Comparison of ENCODE assay signal across 8 mouse cellular contexts in the genomic region with DNA sequence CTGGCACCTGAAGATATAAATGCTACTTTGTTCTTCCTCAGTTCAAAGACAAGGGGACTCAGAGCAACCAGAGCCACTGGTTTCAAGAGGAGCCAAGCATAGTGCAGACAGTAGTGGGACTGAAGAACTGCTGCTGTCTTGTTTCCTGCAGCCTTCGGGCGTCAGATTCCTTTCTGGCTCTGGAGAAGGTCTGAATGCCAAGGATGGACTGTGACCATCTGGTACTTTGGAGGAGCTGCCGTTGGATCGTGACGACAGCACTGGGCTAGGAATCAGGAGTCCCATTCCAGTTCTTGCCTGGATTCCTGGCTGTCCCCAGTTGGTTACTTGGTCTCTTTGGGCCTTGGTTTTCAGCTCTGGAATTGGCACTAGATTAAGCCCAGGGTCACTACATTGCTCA. TPM values are rescaled to one million over a fixed set of nuclear protein-coding genes. Genes with fewer than 3 reads are reported as not detected.
DNase-seq lines count a peak whose midpoint lies in the region; ATAC-seq and TF ChIP-seq lines count a peak whose summit lies in the region.
"Had no signal": no experiment of that assay in that cellular context is flagged by ENCODE, and none has a peak within 500 bp of the region (broad histone marks: within the 10 kb centered on the region; RNA-seq: fewer than 3 reads in every experiment).

No protein-coding gene starts in this region.

- H3K4me3 ChIP-seq in midbrain, embryonic 11.5 days (ENCODE audit: low read depth, low read length): no peak overlapping the region
- no peak overlapping the region for H3K4me3 ChIP-seq in midbrain, embryonic 16.5 days (ENCODE audit: low read depth, low read length)
- H3K4me3 ChIP-seq in heart, postnatal 0 days (ENCODE audit: low read depth, low read length): no peak overlapping the region
- H3K4me3 ChIP-seq in myocyte: no peak overlapping the region
- H3K4me3 ChIP-seq: limb, embryonic 15.5 days had no signal

- ATAC-seq in midbrain, embryonic 11.5 days (ENCODE audit: low FRiP score): no peak
- no peak for ATAC-seq in midbrain, embryonic 16.5 days
- ATAC-seq in heart, postnatal 0 days (ENCODE audit: insufficient read depth, low read depth): peak; percentile 64
- ATAC-seq in monocyte, adult 5-6 weeks (replicated peaks; ENCODE audit: insufficient number of reproducible peaks, low FRiP score, low TSS enrichment, poor library complexity, severe bottlenecking): no peak

- DNase-seq in midbrain, embryonic 11.5 days (ENCODE audit: low spot score, missing footprints): peak; percentile 60
- peak; percentile 96 to 98 for DNase-seq in cerebellum, postnatal 14 days
- DNase-seq in heart, postnatal 0 days (ENCODE audit: low spot score): peak; percentile 58
- DNase-seq in thymus, adult 18-20 months: no peak

- TF ChIP-seq CTCF in heart, postnatal 0 days (IDR thresholded peaks at IDR 0.05; ENCODE audit: low read depth): no peak

- no peaks in the 10 kb centered on the region for H3K36me3 ChIP-seq in midbrain, embryonic 11.5 days (ENCODE audit: control insufficient read depth, insufficient read depth, low read length)
- H3K36me3 ChIP-seq in midbrain, embryonic 16.5 days (ENCODE audit: control insufficient read depth, insufficient read depth, low read length): no peaks in the 10 kb centered on the region
- H3K36me3 ChIP-seq in heart, postnatal 0 days (replicated peaks; ENCODE audit: control insufficient read depth, insufficient read depth, low read length): no peaks in the 10 kb centered on the region
- no peaks in the 10 kb centered on the region for H3K36me3 ChIP-seq in myocyte (ENCODE audit: control insufficient read depth, insufficient read depth)
- H3K36me3 ChIP-seq: limb, embryonic 15.5 days had no signal

- no peak overlapping the region for H3K27ac ChIP-seq in midbrain, embryonic 11.5 days (ENCODE audit: low read depth, low read length)
- no peak overlapping the region for H3K27ac ChIP-seq in midbrain, embryonic 16.5 days (ENCODE audit: low read length)
- peak overlapping the region; percentile 44 for H3K27ac ChIP-seq in heart, postnatal 0 days (ENCODE audit: low read depth)
- H3K27ac ChIP-seq: limb, embryonic 15.5 days had no signal

- TF ChIP-seq EP300 in heart, postnatal 0 days (IDR thresholded peaks at IDR 0.05; ENCODE audit: low read depth): no peak

- no peaks in the 10 kb centered on the region for H3K27me3 ChIP-seq in midbrain, embryonic 11.5 days (ENCODE audit: control insufficient read depth, insufficient read depth, low read length)
- no peaks in the 10 kb centered on the region for H3K27me3 ChIP-seq in midbrain, embryonic 16.5 days (ENCODE audit: control insufficient read depth, insufficient read depth, low read depth, low read length)
- H3K27me3 ChIP-seq in heart, postnatal 0 days (ENCODE audit: control insufficient read depth, insufficient read depth, low read length): no peaks in the 10 kb centered on the region
- H3K27me3 ChIP-seq in myocyte (ENCODE audit: control insufficient read depth, insufficient read depth, insufficient read length): no peaks in the 10 kb centered on the region
- H3K27me3 ChIP-seq: limb, embryonic 15.5 days had no signal

- WGBS in midbrain, embryonic 11.5 days: 87% methylated on average over 5 of the region's 5 CpGs
- 77% methylated on average over 5 of the region's 5 CpGs for WGBS in midbrain, embryonic 16.5 days
- WGBS in heart, postnatal 0 days: 28% methylated on average over 5 of the region's 5 CpGs

- H3K4me1 ChIP-seq in midbrain, embryonic 11.5 days (ENCODE audit: control insufficient read depth, insufficient read depth, low read length): no peaks in the 10 kb centered on the region
- H3K4me1 ChIP-seq in midbrain, embryonic 16.5 days (ENCODE audit: control insufficient read depth, insufficient read depth, low read length): no peaks in the 10 kb centered on the region
- H3K4me1 ChIP-seq in heart, postnatal 0 days (ENCODE audit: control insufficient read depth, insufficient read depth): peaks cover 7% of the 10 kb centered on the region
- H3K4me1 ChIP-seq: limb, embryonic 15.5 days had no signal

- no peak overlapping the region for H3K4me2 ChIP-seq in midbrain, embryonic 11.5 days
- H3K4me2 ChIP-seq in midbrain, embryonic 16.5 days (ENCODE audit: low read length): no peak overlapping the region
- no peak overlapping the region for H3K4me2 ChIP-seq in heart, postnatal 0 days (ENCODE audit: low read depth, low read length)
- peak overlapping the region; percentile 4 for H3K4me2 ChIP-seq in myocyte (ENCODE audit: low read depth)
- H3K4me2 ChIP-seq: limb, embryonic 15.5 days had no signal

- no peaks in the 10 kb centered on the region for H3K9me3 ChIP-seq in midbrain, embryonic 11.5 days (ENCODE audit: control insufficient read depth, low read length)
- H3K9me3 ChIP-seq in midbrain, embryonic 16.5 days (replicated peaks; ENCODE audit: control insufficient read depth, low read length, poor library complexity, severe bottlenecking): no peaks in the 10 kb centered on the region
- H3K9me3 ChIP-seq in heart, postnatal 0 days (replicated peaks; ENCODE audit: control insufficient read depth, low read length): no peaks in the 10 kb centered on the region
- H3K9me3 ChIP-seq: limb, embryonic 15.5 days had no signal

- no peak overlapping the region for H3ac ChIP-seq in myocyte (ENCODE audit: control insufficient read depth, insufficient read length)

- no peak overlapping the region for H3K9ac ChIP-seq in midbrain, embryonic 11.5 days (ENCODE audit: low read length)
- H3K9ac ChIP-seq in midbrain, embryonic 16.5 days (ENCODE audit: low read depth, low read length): no peak overlapping the region
- H3K9ac ChIP-seq in heart, postnatal 0 days (replicated peaks; ENCODE audit: low read depth, low read length): no peak overlapping the region
- H3K9ac ChIP-seq: limb, embryonic 15.5 days had no signal

- TF ChIP-seq POLR2A in myocyte (IDR thresholded peaks at IDR 0.05; ENCODE audit: insufficient read length, low read depth): no peak

- H3K79me2 ChIP-seq in myocyte (ENCODE audit: control insufficient read depth, insufficient read depth): no peaks in the 10 kb centered on the region

TF ChIP-seq in myocyte, 11 proteins besides CTCF, POLR2A, EP300 and RAD21:
- no peak for TF ChIP-seq POLR2AphosphoS2 (IDR thresholded peaks at IDR 0.05; ENCODE audit: insufficient read length, low read depth)
- TF ChIP-seq MYOG (IDR thresholded peaks at IDR 0.05; ENCODE audit: control insufficient read depth in 1 of 3, insufficient read depth in 1 of 3, insufficient read length in 2 of 3, low read depth in 2 of 3): no peak
- no peak for TF ChIP-seq REST (IDR thresholded peaks at IDR 0.05; ENCODE audit: insufficient read depth, insufficient read length)
- TF ChIP-seq MAX (IDR thresholded peaks at IDR 0.05; ENCODE audit: low read depth): no peak
- no peak for TF ChIP-seq CEBPB (IDR thresholded peaks at IDR 0.05; ENCODE audit: insufficient read depth, poor library complexity, severe bottlenecking)
- no peak for TF ChIP-seq SRF (IDR thresholded peaks at IDR 0.05; ENCODE audit: control insufficient read depth, insufficient read length, low read depth)
- no peak for TF ChIP-seq TCF12 (IDR thresholded peaks at IDR 0.05; ENCODE audit: insufficient read depth, poor library complexity, severe bottlenecking)
- no peak for TF ChIP-seq MYOD1 (IDR thresholded peaks at IDR 0.05; ENCODE audit: control insufficient read depth in 1 of 3, insufficient read length in 2 of 3, low read depth in 2 of 3)
- TF ChIP-seq USF1 (IDR thresholded peaks at IDR 0.05; ENCODE audit: low read depth): no peak
- no peak for TF ChIP-seq E2F4 (IDR thresholded peaks at IDR 0.05; ENCODE audit: insufficient read depth)
- no peak for TF ChIP-seq TCF3 (IDR thresholded peaks at IDR 0.05; ENCODE audit: insufficient read length, low read depth)

RNA-seq across cellular contexts. Expression of a gene that starts 11.2 kb away (rescaled TPM):
- polyA plus RNA-seq in midbrain, embryonic 11.5 days (2014; fragmentation: Nextera tagmentation; extraction: Ambion mirVana): 98.7 and 117 TPM in 2 replicates
- polyA plus RNA-seq in midbrain, embryonic 16.5 days (2015; fragmentation: Nextera tagmentation; extraction: Ambion mirVana): 78.4 and 85.8 TPM in 2 replicates
- total RNA-seq in heart, postnatal 0 days (2014; rRNA removed; ENCODE audit: low replicate concordance): 44.0 and 58.0 TPM in 2 replicates
- 34.1 and 39.6 TPM in 2 replicates for polyA plus RNA-seq in heart, postnatal 0 days (2015; fragmentation: Nextera tagmentation; extraction: Ambion mirVana)
- 28.7 TPM for polyA plus RNA-seq in myocyte (2012; fragmentation: generic; extraction: Trizol)
- 128 to 156 TPM (median 131 TPM) in 3 replicates for total RNA-seq in monocyte, adult 5-6 weeks (2017)

Comparison
In these comparisons a context has a peak if more than half of its experiments do, and no peak if none do; other contexts are left out.
1. DNase-seq: peak in midbrain, embryonic 11.5 days (single experiment), cerebellum, postnatal 14 days (2 of 2) and heart, postnatal 0 days (single experiment); none in thymus, adult 18-20 months (0 of 2).